Mouse (Mus musculus) ES-E14 (cell line): ENCODE measurements around the gene Mybpc3.

Experiments
- CHD2 ChIP-seq: IDR thresholded peaks from 2 replicates; pipeline ENCODE4 v1.6.1; 2014; ENCODE audit warnings: mild to moderate bottlenecking, low read depth, low read length, inconsistent platforms
- HCFC1 ChIP-seq: IDR thresholded peaks from 2 replicates; pipeline ENCODE4 v1.6.1; 2012; ENCODE audit warnings: low read length, inconsistent platforms, borderline replicate concordance; ENCODE audit not compliant: insufficient read depth
- MAFK ChIP-seq: IDR thresholded peaks from 2 replicates; pipeline ENCODE4 v1.6.1; 2014; ENCODE audit warnings: mild to moderate bottlenecking, low read depth, low read length, inconsistent platforms; ENCODE audit not compliant: insufficient read depth
- ZC3H11A ChIP-seq: IDR thresholded peaks from 2 replicates; pipeline ENCODE4 v1.6.1; 2012; ENCODE audit warnings: low read depth, mild to moderate bottlenecking, inconsistent platforms, low read length, borderline replicate concordance
- ZNF384 ChIP-seq: IDR thresholded peaks from 2 replicates; pipeline ENCODE4 v1.6.1; 2012; ENCODE audit warnings: low read depth, low read length, inconsistent platforms

- no peak for TF ChIP-seq HCFC1
- no peak for TF ChIP-seq MAFK
- TF ChIP-seq ZC3H11A: no peak
- TF ChIP-seq CHD2: no peak
- TF ChIP-seq ZNF384: no peak
Measured at GRCm38 (mm10) chr2:91167629-91168028, 49.7 kb downstream of the Mybpc3 start.
